In the genomic region with DNA sequence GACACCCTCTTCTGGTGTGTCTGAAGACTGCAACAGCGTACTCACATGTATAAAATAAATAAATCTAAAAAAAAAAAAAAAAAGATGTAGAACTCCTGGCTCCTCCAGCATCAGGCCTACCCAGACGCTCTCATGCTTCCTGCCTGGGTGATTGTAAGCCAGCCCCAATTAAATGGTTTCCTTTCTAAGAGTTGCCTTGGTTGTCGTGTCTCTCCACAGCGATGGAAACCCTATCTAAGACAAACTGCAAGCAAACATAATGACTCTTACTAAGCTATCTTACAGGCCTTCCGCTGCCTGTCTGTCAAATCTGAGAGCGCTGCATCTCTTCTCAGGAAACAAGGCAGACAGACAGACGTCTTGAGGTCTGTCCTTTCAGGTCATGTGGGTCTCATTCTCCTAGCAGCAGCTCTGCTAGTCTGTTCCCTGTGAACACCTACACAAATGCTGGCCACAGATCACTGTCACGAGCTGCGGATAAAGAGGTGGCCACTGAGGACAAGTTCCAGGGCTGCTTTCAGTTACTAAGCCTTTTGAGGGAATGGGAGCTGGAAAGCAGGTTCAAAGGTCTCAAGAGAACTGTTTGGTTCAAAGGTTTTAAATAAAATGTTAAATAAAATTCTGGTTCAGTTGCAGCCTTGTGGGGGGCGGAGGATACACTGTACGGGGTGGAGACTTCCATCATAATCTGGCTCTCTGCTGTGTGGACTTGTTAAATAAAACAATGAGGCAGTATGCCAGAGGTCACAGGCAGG, we compare ENCODE assay signal across 18 mouse cellular contexts. TPM values are rescaled to one million over a fixed set of nuclear protein-coding genes. Genes with fewer than 3 reads are reported as not detected.
A peak's percentile ranks its signal among the peaks of the same experiment; 100 is the strongest.
DNase-seq lines count a peak whose midpoint lies in the region; ATAC-seq and TF ChIP-seq lines count a peak whose summit lies in the region.
"Had no signal": no experiment of that assay in that cellular context is flagged by ENCODE, and none has a peak within 500 bp of the region (broad histone marks: within the 10 kb centered on the region; RNA-seq: fewer than 3 reads in every experiment).

No protein-coding gene starts in this region.

- no peak for TF ChIP-seq CTCF in MEL (IDR thresholded peaks at IDR 0.05 in 2 of 3, conservative IDR thresholded peaks at IDR 0.05 in 1 of 3; ENCODE audit: control insufficient read depth in 1 of 3, insufficient read depth in 1 of 3, low read depth in 2 of 3, low read length in 3 of 3, poor library complexity in 1 of 3, severe bottlenecking in 1 of 3)

- TF ChIP-seq EP300 in MEL (IDR thresholded peaks at IDR 0.05; ENCODE audit: low read depth in 1 of 2, low read length in 2 of 2): no peak

- no peak overlapping the region for H3K27ac ChIP-seq in kidney, embryonic 14.5 days (ENCODE audit: low read depth, low read length)
- no peak overlapping the region for H3K27ac ChIP-seq in MEL (ENCODE audit: control insufficient read depth, low read depth, low read length)
- peak overlapping the region; percentile 0; the same call in 1 of the 2 replicates for H3K27ac ChIP-seq in limb, embryonic 12.5 days
- H3K27ac ChIP-seq: heart, adult 2 months; kidney, postnatal 0 days; neural tube, embryonic 12.5 days had no signal

- no peak for ATAC-seq in kidney, embryonic 14.5 days (ENCODE audit: low FRiP score, low TSS enrichment)
- ATAC-seq in limb, embryonic 12.5 days (ENCODE audit: insufficient number of reproducible peaks, insufficient read depth, low FRiP score, low TSS enrichment, low read depth): no peak
- ATAC-seq: forebrain, postnatal 0 days had no signal

- no peak for TF ChIP-seq POLR2A in MEL (IDR thresholded peaks at IDR 0.05; ENCODE audit: control insufficient read depth in 1 of 2, insufficient read depth in 1 of 2, low read depth in 1 of 2, low read length in 2 of 2, poor library complexity in 1 of 2)

- WGBS in kidney, embryonic 14.5 days: 76% methylated on average over 11 of the region's 11 CpGs
- 73% methylated on average over 11 of the region's 11 CpGs for WGBS in limb, embryonic 12.5 days

- H3K4me3 ChIP-seq in kidney, embryonic 14.5 days (ENCODE audit: low read length): no peak overlapping the region
- H3K4me3 ChIP-seq in MEL (ENCODE audit: control insufficient read depth in 1 of 2, insufficient read depth in 1 of 2, low read depth in 2 of 2, low read length in 2 of 2): no peak overlapping the region
- no peak overlapping the region for H3K4me3 ChIP-seq in limb, embryonic 12.5 days (replicated peaks)
- H3K4me3 ChIP-seq: embryonic facial prominence, embryonic 10.5 days; erythroblast, embryonic 14.5 days; heart, adult 2 months; neural tube, embryonic 12.5 days had no signal

- no peak for TF ChIP-seq RAD21 in MEL (IDR thresholded peaks at IDR 0.05; ENCODE audit: low read depth, low read length)

- H3K27me3 ChIP-seq in kidney, embryonic 14.5 days (ENCODE audit: control insufficient read depth, insufficient read depth, low read length): no peaks in the 10 kb centered on the region
- no peaks in the 10 kb centered on the region for H3K27me3 ChIP-seq in MEL (ENCODE audit: control insufficient read depth in 1 of 2, insufficient read depth in 2 of 2, low read length in 2 of 2)
- H3K27me3 ChIP-seq in limb, embryonic 12.5 days: no peaks in the 10 kb centered on the region

- no peak overlapping the region for H3K4me2 ChIP-seq in kidney, embryonic 14.5 days (replicated peaks; ENCODE audit: low read depth, low read length)
- no peak overlapping the region for H3K4me2 ChIP-seq in limb, embryonic 12.5 days
- H3K4me2 ChIP-seq: neural tube, embryonic 12.5 days had no signal

- no peaks in the 10 kb centered on the region for H3K36me3 ChIP-seq in kidney, embryonic 14.5 days (ENCODE audit: control insufficient read depth, insufficient read depth, low read length)
- H3K36me3 ChIP-seq in MEL (ENCODE audit: control insufficient read depth in 1 of 2, insufficient read depth in 2 of 2, low read length in 2 of 2): peaks cover 0 to 3% of the 10 kb centered on the region in 2 experiments; a peak in 2 of 4 replicates
- H3K36me3 ChIP-seq in limb, embryonic 12.5 days: no peaks in the 10 kb centered on the region
- H3K36me3 ChIP-seq: embryonic facial prominence, embryonic 10.5 days; neural tube, embryonic 12.5 days had no signal

- H3K9me3 ChIP-seq in kidney, embryonic 14.5 days (ENCODE audit: control insufficient read depth, low read length): no peaks in the 10 kb centered on the region
- H3K9me3 ChIP-seq in MEL (replicated peaks; ENCODE audit: insufficient read depth, low read length): no peaks in the 10 kb centered on the region
- no peaks in the 10 kb centered on the region for H3K9me3 ChIP-seq in limb, embryonic 12.5 days
- H3K9me3 ChIP-seq: embryonic facial prominence, embryonic 10.5 days; neural tube, embryonic 12.5 days had no signal

- H3K79me2 ChIP-seq in MEL (ENCODE audit: control insufficient read depth, insufficient read depth, low read length, poor library complexity): no peaks in the 10 kb centered on the region

- no peak overlapping the region for H3K9ac ChIP-seq in kidney, embryonic 14.5 days (ENCODE audit: low read depth, low read length)
- H3K9ac ChIP-seq in MEL (ENCODE audit: control insufficient read depth, low read depth, low read length, poor library complexity, severe bottlenecking): no peak overlapping the region
- no peak overlapping the region for H3K9ac ChIP-seq in limb, embryonic 12.5 days (replicated peaks)
- H3K9ac ChIP-seq: forebrain, postnatal 0 days; neural tube, embryonic 12.5 days had no signal

- H3K4me1 ChIP-seq in kidney, embryonic 14.5 days (ENCODE audit: control insufficient read depth, insufficient read depth, low read length): peaks cover 5% of the 10 kb centered on the region; the same call in 1 of the 2 replicates
- H3K4me1 ChIP-seq in MEL (ENCODE audit: control insufficient read depth in 1 of 2, insufficient read depth in 2 of 2, low read length in 2 of 2): peaks cover 7 to 11% of the 10 kb centered on the region in 2 experiments
- H3K4me1 ChIP-seq in limb, embryonic 12.5 days (replicated peaks): peaks cover 23% of the 10 kb centered on the region
- H3K4me1 ChIP-seq: neural tube, embryonic 12.5 days had no signal

- peak; percentile 67 for DNase-seq in kidney, adult 11 months
- peak; percentile 36 for DNase-seq in CD4-positive, CD25-positive, alpha-beta regulatory T cell, adult 2 months (ENCODE audit: low read depth, low spot score)
- DNase-seq in MEL (ENCODE audit: low read depth, low spot score): peak; percentile 22
- no peak for DNase-seq in left cerebral cortex, adult 18-20 months (ENCODE audit: low spot score in 2 of 2)
- DNase-seq in layer of hippocampus, adult 18-20 months (ENCODE audit: low spot score in 2 of 2): no peak
- DNase-seq in yolk sac, embryonic 10.5 days (ENCODE audit: low spot score): no peak
- DNase-seq: cerebellum, postnatal 25 days; forebrain, postnatal 0 days; heart, adult 2 months; left cerebral cortex, postnatal 4 days; right cerebral cortex, postnatal 25 days; thymus, adult 18-20 months had no signal

TF ChIP-seq in MEL, 35 proteins besides CTCF, POLR2A, EP300 and RAD21:
- peak; percentile 43; the same call in 1 of the 2 replicates for TF ChIP-seq ZNF384 (IDR thresholded peaks at IDR 0.05; ENCODE audit: low read depth, low read length)
- no peak for TF ChIP-seq E2F4 (IDR thresholded peaks at IDR 0.05; ENCODE audit: borderline replicate concordance, low read depth, low read length)
- TF ChIP-seq TAL1 (IDR thresholded peaks at IDR 0.05; ENCODE audit: low read length): no peak
- no peak for TF ChIP-seq UBTF (IDR thresholded peaks at IDR 0.05; ENCODE audit: borderline replicate concordance, insufficient read depth, low read depth, low read length)
- no peak for TF ChIP-seq ETS1 (IDR thresholded peaks at IDR 0.05; ENCODE audit: low read depth, low read length)
- TF ChIP-seq RCOR1 (IDR thresholded peaks at IDR 0.05; ENCODE audit: low read depth, low read length): no peak
- TF ChIP-seq MAFK (IDR thresholded peaks at IDR 0.05; ENCODE audit: borderline replicate concordance, low read depth, low read length): no peak
- no peak for TF ChIP-seq KAT2A (conservative IDR thresholded peaks at IDR 0.05; ENCODE audit: low read depth, low read length)
- no peak for TF ChIP-seq BHLHE40 (IDR thresholded peaks at IDR 0.05; ENCODE audit: borderline replicate concordance, low read depth, low read length)

RNA-seq across cellular contexts. Expression of a gene that starts 10.8 kb away (rescaled TPM):
- 27.6 and 34.5 TPM in 2 replicates for polyA plus RNA-seq in kidney, embryonic 14.5 days (2014; fragmentation: Nextera tagmentation; extraction: Ambion mirVana)
- total RNA-seq in MEL (2012; rRNA removed): 12.9 and 14.5 TPM in 2 replicates
- polyA plus RNA-seq in MEL (2012; ENCODE audit: insufficient read depth in 1 of 2, insufficient read length in 2 of 2, low read depth in 1 of 2, low replicate concordance in 2 of 2, missing spikeins in 1 of 2): 10 to 100 TPM in 1 of 2 experiments, not detected in 1; 23.6 TPM
- 47.2 and 49.3 TPM in 2 replicates for polyA plus RNA-seq in limb, embryonic 12.5 days (2016; fragmentation: Nextera tagmentation; extraction: Ambion mirVana)
- total RNA-seq in left cerebral cortex, adult 18-20 months (2021): 100 to 1,000 TPM; 128 to 129 TPM
- 100 to 1,000 TPM; 139 TPM for total RNA-seq in layer of hippocampus, adult 18-20 months (2021)

Comparison
In these comparisons a context has a peak if more than half of its experiments do, and no peak if none do; other contexts are left out.
1. DNase-seq: peak in kidney, adult 11 months (single experiment), CD4-positive, CD25-positive, alpha-beta regulatory T cell, adult 2 months (single experiment) and MEL (single experiment); none in left cerebral cortex, adult 18-20 months (0 of 2), layer of hippocampus, adult 18-20 months (0 of 2) and yolk sac, embryonic 10.5 days (single experiment).